Mouse (Mus musculus): Measurements from ENCODE around the gene Nts. TPM values are rescaled to one million over a fixed set of nuclear protein-coding genes. Genes with fewer than 3 reads are reported as not detected.
A peak's percentile ranks its signal among the peaks of the same experiment; 100 is the strongest.
"Not testable (repeated sequence)": the region's sequence is repeated elsewhere in the genome, so short reads cannot be mapped to it uniquely, and the experiment has no call there.

Nts gene
- polyA plus RNA-seq, 1 experiment from 2014 or later = 0.21 TPM

- not testable (repeated sequence) for H3K4me1 ChIP-seq; H3K27me3 ChIP-seq (ENCODE audit: low read depth, poor library complexity, severe bottlenecking); H3K4me3 ChIP-seq; H3K9me3 ChIP-seq (replicated peaks); H3K27ac ChIP-seq (replicated peaks); H3K36me3 ChIP-seq
- DNase-seq (ENCODE audit: low spot score) = peak; percentile 23
- WGBS = 6% methylated on average over 7 of the region's 7 CpGs
Measured at GRCm38 (mm10) chr10:102435048-102435447, 55.2 kb downstream of the Nts start.

Other genes starting within 250 kb of the Nts start
- gene Rassf9, start 21.7 kb upstream of the Nts start, polyA plus RNA-seq (2016; fragmentation: Nextera tagmentation; extraction: Ambion mirVana) = 0.46 and 0.62 TPM in 2 replicates